Mouse (Mus musculus): ENCODE data around the gene Mapk9.

GRCm38 (mm10) chr11:49829176-49829745 lies 17.3 kb upstream of the Mapk9 start:
- no peak for TF ChIP-seq MAFK (IDR thresholded peaks at IDR 0.05; ENCODE audit: insufficient read depth, low read depth, low read length)
- no peak for TF ChIP-seq HCFC1 (IDR thresholded peaks at IDR 0.05; ENCODE audit: borderline replicate concordance, insufficient read depth, low read length)
- TF ChIP-seq ZNF384 (IDR thresholded peaks at IDR 0.05; ENCODE audit: low read depth, low read length), result no peak
- TF ChIP-seq CHD2 (IDR thresholded peaks at IDR 0.05; ENCODE audit: low read depth, low read length), result no peak
- TF ChIP-seq ZC3H11A (IDR thresholded peaks at IDR 0.05; ENCODE audit: borderline replicate concordance, low read depth, low read length), result no peak
